In genomic region chr4:104596936-104597335, GRCm38 (mm10) we compare ENCODE assay signal across 15 mouse cellular contexts.
DNase-seq lines count a peak whose midpoint lies in the region; ATAC-seq lines count a peak whose summit lies in the region.
"Had no signal": no experiment of that assay in that cellular context is flagged by ENCODE, and none has a peak within 500 bp of the region (broad histone marks: within the 10 kb centered on the region; RNA-seq: fewer than 3 reads in every experiment).

No protein-coding gene starts in this region.

- peak; percentile 39 for ATAC-seq in frontal cortex, adult (ENCODE audit: low TSS enrichment)
- ATAC-seq: activated CD4-positive, CD25-positive, alpha-beta regulatory T cell, adult 4 months; forebrain, embryonic 13.5 days; forebrain, embryonic 16.5 days had no signal

- no peak for DNase-seq in frontal cortex, postnatal 25 days (ENCODE audit: low spot score in 2 of 2)
- DNase-seq in left cerebral cortex, adult 18-20 months (ENCODE audit: low spot score in 2 of 2) = peak; percentile 23 to 35
- DNase-seq in left cerebral cortex, adult 11 months (ENCODE audit: low spot score) = no peak
- DNase-seq in right cerebral cortex, adult 18-20 months = peak; percentile 43
- no peak for DNase-seq in right cerebral cortex, postnatal 36 days (ENCODE audit: low spot score in 2 of 2)
- DNase-seq: adrenal gland, adult 8-10 months; adrenal gland, postnatal 25 days; cerebellum, adult 9-10 months; cerebellum, postnatal 14 days; gastrocnemius, postnatal 25 days; heart, adult 18-20 months had no signal

Comparison
In these comparisons a context has a peak if more than half of its experiments do, and no peak if none do; other contexts are left out.
1. DNase-seq: peak in left cerebral cortex, adult 18-20 months (2 of 2) and right cerebral cortex, adult 18-20 months (single experiment); none in frontal cortex, postnatal 25 days (0 of 2), left cerebral cortex, adult 11 months (single experiment) and right cerebral cortex, postnatal 36 days (0 of 2).